Mouse (Mus musculus): ENCODE results near the gene Slc50a1. TPM values are rescaled to one million over a fixed set of nuclear protein-coding genes. Genes with fewer than 3 reads are reported as not detected.

Gene Slc50a1
- total and polyA plus RNA-seq, 3 experiments, result 41.8 to 56.0 (median 50.9) TPM

DNA sequence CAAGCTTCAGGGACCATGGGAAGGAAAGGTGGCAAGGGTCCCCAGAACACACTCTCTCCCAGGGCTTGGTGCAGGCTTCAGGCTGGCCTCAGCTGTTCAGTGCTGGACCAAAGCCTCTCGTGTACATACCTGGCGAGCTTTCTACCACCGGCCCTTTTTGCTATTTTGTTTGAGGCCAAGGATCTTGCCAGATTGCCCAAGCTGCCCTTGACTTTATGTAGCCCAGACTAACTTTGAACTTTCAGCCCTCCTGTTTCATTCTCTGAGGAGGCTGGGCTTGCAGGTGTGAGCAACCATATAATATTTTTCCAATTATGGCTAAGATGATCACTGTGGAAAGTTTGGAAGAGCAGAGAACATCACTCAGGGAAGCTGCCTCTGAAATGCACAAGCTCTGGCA lies 13.9 kb upstream of the Slc50a1 start:
- Histone ChIP-seq H3K4me2 (ENCODE audit: insufficient read depth, low read depth, poor library complexity, severe bottlenecking) (no peak overlapping the region), H3K4me3 (replicated peaks in 1 of 3; ENCODE audit: low read depth in 2 of 3, low read length in 2 of 3, poor library complexity in 1 of 3) (no peak overlapping the region), H3K36me3 (replicated peaks in 1 of 2; ENCODE audit: control insufficient read depth in 1 of 2, insufficient read depth in 1 of 2, low read length in 1 of 2) (no peaks in the 10 kb centered on the region), H3K4me1 (ENCODE audit: control insufficient read depth in 1 of 2, insufficient read depth in 2 of 2) (peaks cover 20 to 55% of the 10 kb centered on the region in 2 experiments), H3K9me3 (replicated peaks; ENCODE audit: low read length) (no peaks in the 10 kb centered on the region), H3K27me3 (replicated peaks) (no peaks in the 10 kb centered on the region), H3K27ac (ENCODE audit: insufficient read depth, low read depth) (no peak overlapping the region), H3K79me2 (replicated peaks; ENCODE audit: control insufficient read depth, extremely low read depth, insufficient read depth, poor library complexity, severe bottlenecking) (no peaks in the 10 kb centered on the region), H3K9ac (ENCODE audit: insufficient read depth, low read depth) (no peak overlapping the region)
- TF ChIP-seq ZNF384 (IDR thresholded peaks at IDR 0.05; ENCODE audit: low read depth, low read length) (no peak), MAX (IDR thresholded peaks at IDR 0.05; ENCODE audit: low read length) (no peak), KAT2A (IDR thresholded peaks at IDR 0.05; ENCODE audit: insufficient replicate concordance, low read length) (no peak), ZMIZ1 (IDR thresholded peaks at IDR 0.05; ENCODE audit: low read depth, low read length) (no peak), NRF1 (IDR thresholded peaks at IDR 0.05; ENCODE audit: low read depth, low read length) (no peak), MAFK (IDR thresholded peaks at IDR 0.05; ENCODE audit: insufficient replicate concordance, low read length) (no peak), ELF1 (IDR thresholded peaks at IDR 0.05; ENCODE audit: low read depth, low read length) (no peak), TBP (conservative IDR thresholded peaks at IDR 0.05; ENCODE audit: low read depth, low read length) (no peak), ZKSCAN1 (IDR thresholded peaks at IDR 0.05; ENCODE audit: borderline replicate concordance, low read depth, low read length) (no peak), SMC3 (IDR thresholded peaks at IDR 0.05; ENCODE audit: low read depth, low read length) (no peak), MYC (IDR thresholded peaks at IDR 0.05; ENCODE audit: low read depth, low read length) (no peak)
- in situ Hi-C loops (cut with MboI; ENCODE audit: low pct_ligation_motif_present, low pct_unique_long_range_greater_than_20kb, low sequenced_read_pairs) (no loop called here), dilution Hi-C loops (cut with MboI; ENCODE audit: extremely low pct_ligation_motif_present, extremely low pct_unique_long_range_greater_than_20kb, low sequenced_read_pairs) (no loop called here)
- no peak for DNase-seq (ENCODE audit: extremely low read depth)

GRCm38 (mm10) chr3:89282291-89282643 lies 11.9 kb upstream of the Slc50a1 start:
- Histone ChIP-seq H3K79me2 (replicated peaks; ENCODE audit: control insufficient read depth, extremely low read depth, insufficient read depth, poor library complexity, severe bottlenecking) (no peaks in the 10 kb centered on the region), H3K9me3 (replicated peaks; ENCODE audit: low read length) (no peaks in the 10 kb centered on the region), H3K4me3 (replicated peaks in 1 of 3; ENCODE audit: low read depth in 2 of 3, low read length in 2 of 3, poor library complexity in 1 of 3) (no peak overlapping the region), H3K27ac (ENCODE audit: insufficient read depth, low read depth) (no peak overlapping the region), H3K27me3 (replicated peaks) (peaks cover 7% of the 10 kb centered on the region), H3K4me1 (ENCODE audit: control insufficient read depth in 1 of 2, insufficient read depth in 2 of 2) (peaks cover 20 to 39% of the 10 kb centered on the region in 2 experiments), H3K36me3 (replicated peaks in 1 of 2; ENCODE audit: control insufficient read depth in 1 of 2, insufficient read depth in 1 of 2, low read length in 1 of 2) (no peaks in the 10 kb centered on the region), H3K4me2 (ENCODE audit: insufficient read depth, low read depth, poor library complexity, severe bottlenecking) (no peak overlapping the region), H3K9ac (ENCODE audit: insufficient read depth, low read depth) (no peak overlapping the region)
- dilution Hi-C loops (cut with MboI; ENCODE audit: extremely low pct_ligation_motif_present, extremely low pct_unique_long_range_greater_than_20kb, low sequenced_read_pairs) (no loop called here), in situ Hi-C loops (cut with MboI; ENCODE audit: low pct_ligation_motif_present, low pct_unique_long_range_greater_than_20kb, low sequenced_read_pairs) (no loop called here)
- DNase-seq (ENCODE audit: extremely low read depth), result no peak
- TF ChIP-seq E2F4 (IDR thresholded peaks at IDR 0.05; ENCODE audit: insufficient replicate concordance, low read depth, low read length) (no peak), BHLHE40 (IDR thresholded peaks at IDR 0.05; ENCODE audit: low read depth, low read length) (no peak), CHD2 (IDR thresholded peaks at IDR 0.05; ENCODE audit: low read length) (no peak), ZC3H11A (IDR thresholded peaks at IDR 0.05; ENCODE audit: low read depth, low read length) (no peak), USF1 (IDR thresholded peaks at IDR 0.05; ENCODE audit: low read depth, low read length) (no peak), IRF4 (IDR thresholded peaks at IDR 0.05; ENCODE audit: low read depth, low read length) (no peak), MYC (IDR thresholded peaks at IDR 0.05; ENCODE audit: low read depth, low read length) (no peak), NRF1 (IDR thresholded peaks at IDR 0.05; ENCODE audit: low read depth, low read length) (no peak), NELFE (IDR thresholded peaks at IDR 0.05; ENCODE audit: low read depth, low read length) (no peak), MAFK (IDR thresholded peaks at IDR 0.05; ENCODE audit: insufficient replicate concordance, low read length) (no peak), GABPA (IDR thresholded peaks at IDR 0.05; ENCODE audit: insufficient replicate concordance, low read depth, low read length) (no peak)

All from CH12.LX (cell line).